Mouse (Mus musculus): ENCODE results near the gene Ermard.
"Not testable (repeated sequence)": the region's sequence is repeated elsewhere in the genome, so short reads cannot be mapped to it uniquely, and the experiment has no call there.

DNA sequence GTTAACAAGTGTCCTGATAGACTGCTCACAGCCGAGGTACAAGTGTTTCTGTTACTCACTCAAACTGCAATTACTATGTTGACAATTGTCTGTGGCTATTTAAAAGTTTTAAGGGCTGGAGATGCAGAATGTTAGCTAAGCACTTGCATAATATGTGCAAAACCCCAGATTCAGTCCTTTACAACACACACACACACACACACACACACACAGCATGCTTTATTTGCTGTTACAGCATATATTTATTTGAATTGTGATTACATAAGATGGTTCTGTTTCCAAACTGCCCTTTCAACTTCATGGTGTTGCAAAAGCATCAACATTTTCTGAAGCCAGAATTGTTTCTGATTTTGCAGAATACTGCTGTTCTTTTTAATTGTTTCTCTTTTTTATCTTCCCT lies 9.3 kb downstream of the Ermard start:
- not testable (repeated sequence) for TF ChIP-seq CTCF (IDR thresholded peaks at IDR 0.05; ENCODE audit: control insufficient read depth, insufficient read depth, insufficient read length); FOSL1 (IDR thresholded peaks at IDR 0.05; ENCODE audit: insufficient read depth, low read length, poor library complexity, severe bottlenecking); MAX (IDR thresholded peaks at IDR 0.05)
